Mouse (Mus musculus) gastrocnemius, adult 2 months (tissue): ENCODE measurements around the gene Zswim1. TPM values are rescaled to one million over a fixed set of nuclear protein-coding genes. Genes with fewer than 3 reads are reported as not detected.
A peak's percentile ranks its signal among the peaks of the same experiment; 100 is the strongest.

Experiments used
- DNase-seq: peaks from one replicate; pipeline ENCODE4 v3.0.0; 2022
- H3K27ac ChIP-seq: fragments of 200-600 bp; 2 replicates; pipeline ENCODE4 v1.8.1; 2022; ENCODE audit warnings: mild to moderate bottlenecking
- H3K4me3 ChIP-seq: fragments of 200-600 bp; 2 replicates; pipeline ENCODE4 v1.8.1; 2022; ENCODE audit warnings: mild to moderate bottlenecking, moderate library complexity
- CTCF ChIP-seq: fragments of 200-600 bp; IDR thresholded peaks from 2 replicates; pipeline ENCODE4 v1.8.1; 2022; ENCODE audit warnings: antibody characterized with exemption, mild to moderate bottlenecking, moderate library complexity
- intact Hi-C: fragments of 180-260 bp; cut with DNase I; formaldehyde crosslinking; loops from one replicate; pipeline ENCODE4 v1.15.1; 2025
- long read RNA-seq, 2 experiments: library from polyadenylated mRNA; stranded (forward); transcript quantifications; one replicate each; pipeline ENCODE4 v2.0.0; 2021
- total RNA-seq, 2 experiments: library from RNA; stranded (reverse); gene quantifications; 2 replicates each; pipeline ENCODE4 v1.2.3; 2021

Zswim1 gene
- 1 to 10 TPM; 4.6 to 4.9 TPM for total RNA-seq
- long read RNA-seq, experiment 1, transcript Zswim1-201 (2 exons, 2,705 nt) = major isoform, 13 of 14 reads
- long read RNA-seq, experiment 1, partial matches to known transcripts = 0 of 14 reads
- long read RNA-seq, experiment 1, other reads (novel, unspliced or antisense) = 1 of 14 reads
- long read RNA-seq, experiment 2, transcript Zswim1-201 (2 exons, 2,705 nt) = major isoform, 10 of 10 reads
- long read RNA-seq, experiment 2, partial matches to known transcripts = 0 of 10 reads
- long read RNA-seq, experiment 2, other reads (novel, unspliced or antisense) = 0 of 10 reads

DNA sequence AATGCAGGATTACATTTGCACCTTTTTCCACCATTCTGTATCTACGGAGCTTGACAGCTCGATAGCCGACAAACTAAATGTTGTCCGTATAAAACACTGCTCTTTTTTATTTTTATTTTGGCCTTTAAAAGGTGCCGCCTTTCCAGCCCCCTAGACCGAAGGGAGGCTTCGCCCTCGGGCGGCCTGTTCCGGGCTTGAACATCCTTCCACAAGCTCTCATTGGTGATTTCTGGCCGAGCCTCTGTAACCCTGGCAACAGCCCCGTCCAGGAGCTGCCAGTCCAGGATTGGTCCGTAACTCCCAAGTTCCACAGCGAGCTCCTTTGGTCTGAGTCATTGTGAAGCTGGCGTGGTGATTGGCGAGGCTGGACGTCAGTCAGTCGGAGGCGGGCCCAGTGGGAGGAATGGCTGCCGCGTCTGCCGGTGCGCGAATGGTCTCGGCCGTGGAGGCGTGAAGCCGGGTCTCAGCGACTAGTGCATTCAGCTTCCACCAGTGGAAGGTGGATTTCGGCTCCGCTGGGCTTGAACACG lies at the start of gene Zswim1:
Gene Zswim1 (plus strand): TSS at position 51 of the 530 bp plus-strand sequence.
- no peak; the same call in 1 of the 2 replicates for TF ChIP-seq CTCF
- intact Hi-C loops = loop anchor here (2.0 kb wide), 1 partner anchor 16 kb away; no protein-coding TSS in a partner anchor
- Histone ChIP-seq H3K27ac (peak within 1 kb of the TSS; percentile 88), H3K4me3 (peak within 1 kb of the TSS; percentile 92)
- DNase-seq = peak; percentile 99

GRCm38 (mm10) chr2:164773229-164773988 lies 49.1 kb upstream of the Zswim1 start:
- intact Hi-C loops = no loop called here
- no peak for TF ChIP-seq CTCF
- DNase-seq = peak; percentile 60
- H3K4me3 ChIP-seq = no peak overlapping the region
- peak overlapping the region; percentile 54 for H3K27ac ChIP-seq

DNA sequence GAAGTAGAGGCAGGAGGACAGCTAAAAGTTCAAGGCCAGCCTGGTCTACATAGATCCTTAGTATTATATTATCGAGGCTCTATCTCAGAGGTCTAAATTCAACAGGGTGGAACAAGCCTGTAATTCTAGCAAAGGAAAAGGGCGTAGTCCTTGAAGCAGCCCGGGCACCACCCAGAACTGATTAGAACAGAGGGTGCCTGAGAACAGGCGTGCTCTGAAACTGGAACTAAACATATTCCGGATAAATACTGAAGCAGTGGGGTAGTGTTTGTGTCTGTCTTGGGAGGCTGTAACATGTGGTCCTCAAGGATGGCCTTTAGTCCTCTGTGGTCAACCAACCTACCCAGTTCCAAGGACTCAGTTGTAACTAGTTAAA lies 48.5 kb upstream of the Zswim1 start:
- H3K27ac ChIP-seq = peak overlapping the region; percentile 54
- intact Hi-C loops = no loop called here
- TF ChIP-seq CTCF = no peak
- DNase-seq = no peak
- H3K4me3 ChIP-seq = no peak overlapping the region

GRCm38 (mm10) chr2:164776130-164776529 lies 46.4 kb upstream of the Zswim1 start:
- no peak for TF ChIP-seq CTCF

GRCm38 (mm10) chr2:164776801-164777200 lies 45.7 kb upstream of the Zswim1 start:
- intact Hi-C loops = no loop called here
- Histone ChIP-seq H3K27ac (peak overlapping the region; percentile 95), H3K4me3 (peak overlapping the region; percentile 74)
- DNase-seq = peak; percentile 56
- TF ChIP-seq CTCF = no peak

More at GRCm38 (mm10) chr2:164776130-164776529, 46.4 kb upstream of the Zswim1 start:
- peak overlapping the region; percentile 95 for H3K27ac ChIP-seq
- no peak for DNase-seq
- intact Hi-C loops = no loop called here
- peak overlapping the region; percentile 74 for H3K4me3 ChIP-seq

DNA sequence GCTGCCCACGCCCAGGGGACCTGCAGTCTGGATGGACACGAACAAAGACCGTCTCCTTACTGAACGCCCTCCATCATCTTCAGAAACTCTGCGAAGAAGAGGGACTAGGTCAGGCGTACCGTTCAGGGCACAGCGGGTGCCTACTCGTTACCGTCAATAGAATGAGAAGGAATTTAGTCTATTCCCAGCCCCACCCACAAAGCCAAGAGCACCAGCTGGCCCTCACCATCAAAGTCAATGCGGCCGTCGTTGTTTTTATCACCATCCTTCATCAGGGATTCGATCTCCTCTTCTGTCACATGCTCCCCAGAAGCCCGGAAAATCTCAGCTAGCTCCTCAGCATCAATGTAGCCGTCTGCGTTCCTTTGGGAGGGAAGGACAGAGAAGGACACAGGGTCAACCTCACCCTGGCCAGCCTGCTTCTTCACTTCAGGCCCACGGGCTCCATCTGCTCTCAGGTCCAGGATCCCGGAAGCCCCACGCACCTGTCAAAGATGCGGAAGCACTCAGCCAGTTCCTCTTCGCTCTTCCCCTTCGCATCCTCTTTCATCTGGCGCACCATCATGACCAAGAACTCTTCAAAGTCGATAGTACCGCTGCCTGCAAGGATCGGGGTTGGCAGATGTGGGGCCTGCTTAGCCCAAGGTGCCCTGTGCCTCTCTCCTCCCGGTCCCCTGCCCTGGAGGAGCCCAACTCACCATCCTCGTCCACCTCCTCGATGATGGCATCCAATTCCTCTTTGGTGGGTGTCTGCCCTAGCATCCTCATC lies 45.1 kb upstream of the Zswim1 start:
- Histone ChIP-seq H3K4me3 (peak overlapping the region; percentile 74), H3K27ac (peak overlapping the region; percentile 95)
- intact Hi-C loops = no loop called here
- no peak for TF ChIP-seq CTCF
- peak; percentile 36 for DNase-seq

DNA sequence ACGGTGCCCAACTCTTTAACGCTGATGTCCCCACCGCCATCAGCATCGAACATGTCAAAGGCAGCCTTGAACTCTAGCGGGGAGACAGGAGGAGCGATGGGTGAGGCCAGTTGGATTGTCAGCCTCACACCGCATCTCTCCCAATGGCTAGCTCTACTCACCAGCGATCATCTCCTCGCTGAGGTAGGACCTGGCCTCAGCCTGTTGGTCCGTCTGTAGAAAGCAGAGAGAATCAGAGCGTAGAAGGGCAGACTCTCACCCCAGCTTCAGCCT lies 44.5 kb upstream of the Zswim1 start:
- DNase-seq = no peak
- TF ChIP-seq CTCF = no peak
- Histone ChIP-seq H3K4me3 (peak overlapping the region; percentile 74), H3K27ac (peak overlapping the region; percentile 95)
- intact Hi-C loops = no loop called here

GRCm38 (mm10) chr2:164778809-164779208 lies 43.7 kb upstream of the Zswim1 start:
- Histone ChIP-seq H3K27ac (peak overlapping the region; percentile 95), H3K4me3 (peak overlapping the region; percentile 74)
- no peak for TF ChIP-seq CTCF
- DNase-seq = peak; percentile 91
- intact Hi-C loops = no loop called here

GRCm38 (mm10) chr2:164779481-164780086 lies 42.9 kb upstream of the Zswim1 start, which contains the start of gene Tnnc2:
TSS of gene Tnnc2 (minus strand) at chr2:164779967.
- intact Hi-C loops = no loop called here
- DNase-seq = peak; percentile 87
- H3K4me3 ChIP-seq = peak within 1 kb of the TSS; percentile 74
- peak within 1 kb of the TSS; percentile 95 for H3K27ac ChIP-seq
- no peak for TF ChIP-seq CTCF

- Histone ChIP-seq H3K4me3 (peak overlapping the region; percentile 52), H3K27ac (peak overlapping the region; percentile 95)
- intact Hi-C loops = no loop called here
- TF ChIP-seq CTCF = no peak
- peak; percentile 91 for DNase-seq
Measured at GRCm38 (mm10) chr2:164781876-164782275, 40.6 kb upstream of the Zswim1 start.

- intact Hi-C loops = no loop called here
- peak; percentile 49; the same call in 1 of the 2 replicates for TF ChIP-seq CTCF
- no peak overlapping the region; the same call in 1 of the 2 replicates for H3K4me3 ChIP-seq
- H3K27ac ChIP-seq = peak overlapping the region; percentile 98
- DNase-seq = no peak
Measured at GRCm38 (mm10) chr2:164783926-164784581, 38.4 kb upstream of the Zswim1 start.
